Mouse (Mus musculus): Measurements from ENCODE around the gene Mtx1. TPM values are rescaled to one million over a fixed set of nuclear protein-coding genes. Genes with fewer than 3 reads are reported as not detected.

Mtx1 gene
- polyA plus RNA-seq (2017; shearing (Covaris generic)) = 102 TPM

DNA sequence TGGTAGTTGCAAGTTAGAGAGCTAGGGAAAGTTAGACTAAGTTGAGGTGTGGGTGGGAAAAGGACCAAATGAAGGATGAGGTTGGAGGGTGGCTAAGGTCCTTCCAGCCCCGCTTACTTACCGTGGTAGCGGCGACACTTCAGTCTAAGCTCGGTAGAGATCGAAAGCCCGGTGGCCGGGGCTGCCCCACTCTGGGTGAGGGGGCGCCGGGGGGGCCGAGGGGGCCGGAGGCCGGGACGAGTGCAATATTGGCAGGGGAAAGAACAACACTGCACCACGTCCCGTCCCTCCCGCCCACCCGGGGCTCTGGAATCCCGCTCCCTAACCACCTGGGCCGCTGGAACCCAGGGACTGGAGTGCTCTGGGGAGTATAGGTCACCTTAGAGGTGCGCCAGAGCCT is at the start of gene Mtx1:
TSS of gene Mtx1 (minus strand) at position 189 of the 400 bp plus-strand sequence.

DNA sequence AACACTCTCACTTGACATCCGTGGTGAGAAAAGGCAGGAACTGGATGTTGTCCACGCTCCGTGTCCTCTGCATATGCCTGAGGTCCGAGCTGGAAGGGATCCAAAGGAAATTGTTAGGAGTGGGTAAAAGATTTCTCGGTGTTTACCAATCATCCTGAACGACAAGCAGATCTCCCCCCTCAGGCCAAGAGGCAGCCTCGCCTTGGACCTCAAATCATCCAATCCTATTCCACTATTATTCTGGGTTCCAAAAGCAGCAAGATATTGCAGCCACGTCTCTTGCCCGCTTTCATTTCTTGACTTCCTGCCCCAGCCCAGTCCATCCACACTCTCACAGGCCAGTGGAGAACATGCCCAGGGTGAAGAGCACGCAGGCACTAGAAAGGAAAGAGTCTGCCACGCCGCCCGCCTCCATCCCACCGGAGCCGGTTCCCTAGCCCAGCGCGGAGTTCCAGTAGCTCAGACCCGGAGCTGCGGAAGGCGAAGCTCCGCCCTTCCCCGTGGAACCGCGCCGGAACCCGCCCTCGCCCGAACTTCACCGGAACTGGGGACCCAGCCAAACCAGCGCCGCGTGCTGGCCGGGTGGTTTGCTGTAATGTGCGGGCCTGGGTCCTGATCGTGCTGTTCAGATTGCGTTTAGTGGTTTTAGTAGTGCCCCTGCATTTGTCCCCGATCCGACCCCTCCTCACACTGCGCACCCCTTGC is 43.3 kb upstream of the Mtx1 start, which contains the start of gene Slc50a1:
TSS of gene Slc50a1 (minus strand) at position 520 of the 705 bp plus-strand sequence.

DNA sequence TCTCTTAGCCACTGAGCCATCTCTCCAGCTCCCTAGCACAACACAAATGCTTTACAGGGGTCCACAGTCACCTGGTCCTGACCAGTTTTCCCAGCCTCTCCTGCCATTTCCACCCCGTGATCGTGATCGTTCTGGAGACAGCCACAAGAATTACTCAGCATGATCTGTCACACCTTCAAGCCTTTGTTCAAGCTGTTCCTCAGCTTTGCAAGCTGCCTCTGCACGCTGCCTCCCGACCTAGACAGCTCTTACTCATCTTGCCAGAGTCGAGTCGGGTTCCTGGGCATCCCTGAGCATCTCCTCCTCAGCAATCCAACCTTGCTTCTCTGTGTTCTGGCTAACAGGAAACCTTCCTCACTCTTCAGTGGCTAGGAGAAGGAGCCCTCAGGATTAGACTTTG is 32.2 kb upstream of the Mtx1 start, which contains the start of gene Dpm3:
TSS of gene Dpm3 (plus strand) at position 283 of the 400 bp plus-strand sequence.

DNA sequence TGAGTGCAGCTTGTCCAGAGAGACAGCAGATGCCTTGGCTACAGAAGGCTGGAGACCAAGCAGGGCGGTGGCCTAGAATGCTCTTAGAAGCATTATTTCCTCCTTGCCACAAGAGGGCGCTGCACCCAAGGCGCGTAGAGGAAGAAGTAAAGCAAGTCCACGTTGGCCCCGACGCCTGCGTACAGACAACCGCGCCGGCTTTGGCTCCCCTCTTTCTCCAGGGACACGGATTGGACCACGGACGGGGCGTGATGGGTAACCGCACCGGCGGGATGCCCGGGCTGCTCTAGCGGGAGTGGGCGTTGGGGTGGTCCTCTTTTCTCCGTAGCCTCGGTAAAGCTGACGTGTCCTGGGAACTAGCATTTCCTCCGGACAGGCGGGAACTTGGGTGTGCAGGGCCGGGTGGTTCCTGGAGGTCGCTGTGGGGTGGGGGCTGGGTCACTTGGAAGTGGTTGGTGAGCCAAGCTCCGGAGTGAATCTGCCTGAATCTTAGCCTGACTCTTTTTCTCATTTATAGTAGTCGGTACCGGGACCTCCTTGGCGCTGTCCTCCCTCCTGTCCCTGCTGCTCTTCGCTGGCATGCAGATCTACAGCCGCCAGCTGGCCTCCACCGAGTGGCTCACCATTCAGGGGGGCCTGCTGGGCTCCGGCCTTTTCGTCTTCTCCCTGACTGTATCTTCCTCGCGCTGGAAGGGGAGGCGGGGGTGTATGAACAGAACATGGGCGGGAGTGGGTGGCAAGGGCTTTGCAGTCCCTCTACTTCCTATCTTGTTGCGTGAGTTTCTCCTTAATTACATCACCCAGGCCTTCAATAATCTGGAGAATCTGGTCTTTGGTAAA is 19.6 kb upstream of the Mtx1 start, which contains the start of gene Trim46:
TSS of gene Trim46 (minus strand) at position 49 of the 840 bp plus-strand sequence.

DNA sequence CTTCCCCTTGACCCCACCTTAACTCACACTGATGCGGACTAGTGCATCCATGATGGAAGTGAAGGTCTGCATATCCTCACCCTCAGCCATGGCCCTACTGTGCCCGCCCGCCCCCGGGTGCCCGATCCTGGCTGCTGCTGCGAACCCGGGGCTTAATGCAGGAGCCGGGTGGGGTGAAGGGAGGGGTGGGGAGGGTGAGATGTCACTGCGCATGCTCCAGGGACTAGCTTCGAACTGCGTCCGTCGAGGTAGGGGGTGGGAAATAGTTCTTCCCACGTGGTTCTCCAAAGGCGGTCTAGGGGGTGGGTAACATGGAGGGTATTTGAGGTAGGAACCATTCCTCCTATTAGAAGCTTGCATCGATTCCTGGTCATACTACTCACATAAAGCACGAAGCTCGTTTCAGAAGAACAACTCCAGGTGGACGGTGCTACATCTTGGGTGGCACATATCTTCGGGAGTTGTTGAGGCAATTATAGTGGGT is 18.8 kb upstream of the Mtx1 start, which contains the start of gene Krtcap2:
TSS of gene Krtcap2 (plus strand) at position 279 of the 484 bp plus-strand sequence.

DNA sequence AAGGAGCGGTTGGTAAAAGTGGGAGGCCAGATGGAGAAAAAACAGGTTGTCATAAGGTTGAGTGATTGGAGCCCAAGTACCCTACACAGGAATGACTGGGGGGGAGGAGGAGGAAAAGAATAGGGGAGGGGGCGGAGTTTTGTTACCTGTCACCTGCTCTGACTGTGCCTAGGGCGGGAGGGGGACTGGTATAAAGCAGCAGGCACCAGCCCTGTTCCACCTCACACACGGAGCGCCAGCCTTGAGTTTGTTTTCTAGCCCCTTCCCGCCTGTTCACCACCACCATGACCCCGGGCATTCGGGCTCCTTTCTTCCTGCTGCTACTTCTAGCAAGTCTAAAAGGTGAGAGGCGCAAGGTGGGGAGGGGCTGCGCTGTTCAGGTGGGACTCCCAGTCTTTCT is 1.9 kb upstream of the Mtx1 start, which contains the start of gene Muc1:
TSS of gene Muc1 (plus strand) at position 222 of the 400 bp plus-strand sequence.

DNA sequence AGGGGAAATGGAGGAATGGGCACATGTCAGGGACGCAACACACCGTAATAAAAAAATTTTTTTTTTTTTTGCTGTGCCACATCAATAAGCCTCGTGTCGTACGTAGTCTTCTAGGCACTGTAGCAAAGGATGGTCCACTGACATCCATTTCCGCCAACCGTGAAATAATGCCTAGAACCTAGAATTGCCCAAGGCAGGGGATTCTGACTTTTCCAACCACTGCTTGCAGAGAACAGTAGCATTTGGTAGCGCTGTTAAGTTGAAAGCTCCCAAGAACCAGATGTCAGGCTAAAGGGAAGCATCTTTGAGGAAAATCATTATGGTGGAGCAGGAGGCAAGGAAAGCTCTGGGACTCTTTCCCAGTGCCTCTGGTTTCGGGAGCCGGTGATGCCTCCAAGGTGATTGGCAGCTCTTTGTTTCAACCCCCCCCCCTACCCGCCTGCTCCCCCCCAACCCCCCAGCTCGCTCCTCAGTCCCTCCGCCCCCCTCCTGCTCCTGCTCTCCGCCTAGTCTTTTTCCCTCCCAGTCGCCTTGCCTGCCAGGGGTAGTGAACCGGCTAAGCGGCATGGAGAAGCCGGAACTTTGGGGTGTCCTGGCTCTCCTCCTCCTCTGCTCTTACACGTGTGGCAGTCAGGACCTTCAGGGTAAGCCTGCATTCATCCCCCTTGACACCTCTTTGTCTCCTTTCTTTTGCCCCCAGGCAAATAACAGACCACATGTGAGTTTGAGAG is 12.0 kb downstream of the Mtx1 start, which contains the start of gene Thbs3:
TSS of gene Thbs3 (plus strand) at position 500 of the 731 bp plus-strand sequence.

DNA sequence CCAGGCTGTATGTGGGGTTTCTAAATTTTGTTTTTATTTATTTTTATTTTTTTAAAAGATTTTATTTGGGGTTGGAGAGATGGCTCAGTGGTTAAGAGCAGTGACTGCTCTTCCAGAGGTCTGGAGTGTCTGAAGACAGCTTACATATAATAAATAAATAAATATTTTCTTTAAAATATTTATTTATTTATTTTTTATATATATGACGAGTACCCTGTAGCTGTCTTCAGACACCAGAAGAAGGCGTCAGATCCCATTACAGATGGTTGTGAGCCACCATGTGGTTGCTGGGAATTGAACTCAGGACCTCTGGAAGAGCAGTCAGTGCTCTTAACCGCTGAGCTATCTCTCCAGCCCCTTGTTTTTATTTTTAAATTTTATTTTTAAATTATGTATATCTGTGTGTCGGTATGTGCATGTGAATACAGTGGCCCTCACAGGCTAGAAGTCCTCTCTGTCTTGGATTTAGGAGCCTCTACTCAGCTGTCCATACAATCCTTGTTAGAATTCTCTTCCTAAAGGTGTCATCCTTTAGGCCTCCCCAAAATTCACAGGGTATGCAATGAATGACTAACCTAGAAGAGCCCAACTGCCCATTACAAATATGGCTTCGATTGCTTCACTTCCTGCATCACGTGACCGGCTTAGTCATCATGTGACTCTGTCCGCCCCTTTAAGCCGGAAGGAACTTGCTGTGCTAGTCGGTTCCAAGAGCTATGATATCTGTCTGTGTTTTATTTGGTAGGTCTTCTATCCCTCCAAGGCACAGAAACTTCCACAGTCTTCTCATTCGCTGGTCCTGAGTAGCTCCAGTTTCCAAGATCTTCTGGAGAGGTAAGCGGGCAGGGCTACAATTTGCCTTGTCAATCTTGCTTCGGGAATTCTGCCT is 24.4 kb downstream of the Mtx1 start, which contains the start of gene Gba:
TSS of gene Gba (plus strand) at position 676 of the 889 bp plus-strand sequence.

DNA sequence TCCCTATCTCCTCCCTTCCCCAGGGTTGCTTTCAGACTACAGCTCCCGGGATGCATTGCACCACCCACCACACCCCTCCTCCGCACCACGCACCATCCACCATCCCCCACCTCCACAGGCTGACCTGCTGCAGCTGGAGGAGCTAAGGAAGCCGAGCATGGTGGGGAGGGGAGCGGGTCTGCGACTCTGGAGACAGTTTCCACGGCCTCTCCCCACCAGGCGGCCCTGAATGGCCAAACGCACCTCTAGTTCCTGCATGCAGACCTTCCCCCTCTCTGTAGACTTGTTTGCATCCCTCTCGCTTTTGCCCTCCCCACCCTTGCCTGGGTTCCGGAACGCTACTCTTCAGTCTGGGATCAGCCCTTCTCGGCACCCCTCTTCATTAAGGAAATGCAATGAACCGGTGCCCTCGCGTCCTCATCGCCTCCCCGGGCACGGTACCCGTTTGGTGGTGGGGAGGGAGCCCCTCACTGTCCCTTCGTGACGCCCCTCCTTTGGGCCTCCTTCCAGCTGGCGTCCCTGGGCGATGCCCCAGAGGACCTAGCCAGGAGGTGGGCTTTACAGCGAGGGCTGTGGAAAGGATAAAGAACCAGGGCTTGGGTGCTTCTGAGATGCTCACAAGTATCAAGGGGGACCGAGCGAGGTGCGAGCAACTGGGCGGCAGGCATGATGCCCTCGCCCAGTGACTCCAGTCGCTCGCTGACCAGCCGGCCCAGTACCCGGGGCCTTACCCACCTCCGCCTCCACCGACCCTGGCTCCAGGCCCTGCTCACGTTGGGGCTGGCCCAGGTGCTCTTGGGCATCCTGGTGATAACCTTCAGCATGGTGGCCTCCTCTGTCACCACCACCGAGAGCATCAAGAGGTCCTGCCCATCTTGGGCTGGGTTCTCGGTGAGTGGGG is 43.6 kb downstream of the Mtx1 start, which contains the start of gene Fam189b:
TSS of gene Fam189b (plus strand) at position 86 of the 901 bp plus-strand sequence.

DNA sequence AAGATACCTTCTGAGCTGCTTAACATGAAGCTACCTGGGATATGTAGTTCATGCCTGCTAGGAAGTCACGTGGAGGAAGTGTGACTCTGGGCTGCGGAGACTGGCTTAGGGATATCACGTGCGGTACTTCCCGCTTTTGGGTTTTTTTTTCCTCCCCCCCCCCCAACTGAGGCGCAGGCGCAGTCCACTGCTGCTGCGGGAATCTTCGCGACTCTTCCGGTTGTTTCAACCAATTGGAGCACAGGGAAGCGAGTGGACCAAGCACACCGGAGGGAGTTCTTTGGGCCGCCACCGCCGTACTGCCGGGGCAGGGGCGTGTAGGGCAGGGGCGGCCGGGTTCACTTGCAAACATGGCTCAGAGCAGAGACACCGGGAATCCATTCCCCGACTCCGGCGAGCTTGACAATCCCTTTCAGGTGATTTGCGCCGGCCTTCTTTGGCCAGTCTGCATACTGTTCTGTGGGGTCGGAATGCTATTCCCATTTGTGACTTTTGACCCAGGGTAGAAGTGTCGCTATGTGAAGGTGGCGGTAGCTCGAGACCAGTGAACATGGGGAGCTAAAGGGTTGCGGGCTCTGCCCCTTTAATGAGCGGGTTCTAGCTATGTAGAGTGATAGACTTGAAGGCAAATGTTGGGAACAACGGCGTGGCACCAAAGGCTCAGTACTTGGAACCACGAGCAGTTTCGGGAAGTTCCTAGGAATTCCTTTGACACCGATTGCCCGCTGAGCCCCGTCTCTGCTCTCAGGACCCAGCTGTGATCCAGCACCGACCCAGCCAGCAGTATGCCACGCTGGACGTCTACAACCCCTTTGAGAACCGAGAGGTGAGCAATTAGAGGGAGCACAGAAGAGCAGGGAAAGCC is 49.4 kb downstream of the Mtx1 start, which contains the start of gene Scamp3:
TSS of gene Scamp3 (plus strand) at position 232 of the 865 bp plus-strand sequence.

DNA sequence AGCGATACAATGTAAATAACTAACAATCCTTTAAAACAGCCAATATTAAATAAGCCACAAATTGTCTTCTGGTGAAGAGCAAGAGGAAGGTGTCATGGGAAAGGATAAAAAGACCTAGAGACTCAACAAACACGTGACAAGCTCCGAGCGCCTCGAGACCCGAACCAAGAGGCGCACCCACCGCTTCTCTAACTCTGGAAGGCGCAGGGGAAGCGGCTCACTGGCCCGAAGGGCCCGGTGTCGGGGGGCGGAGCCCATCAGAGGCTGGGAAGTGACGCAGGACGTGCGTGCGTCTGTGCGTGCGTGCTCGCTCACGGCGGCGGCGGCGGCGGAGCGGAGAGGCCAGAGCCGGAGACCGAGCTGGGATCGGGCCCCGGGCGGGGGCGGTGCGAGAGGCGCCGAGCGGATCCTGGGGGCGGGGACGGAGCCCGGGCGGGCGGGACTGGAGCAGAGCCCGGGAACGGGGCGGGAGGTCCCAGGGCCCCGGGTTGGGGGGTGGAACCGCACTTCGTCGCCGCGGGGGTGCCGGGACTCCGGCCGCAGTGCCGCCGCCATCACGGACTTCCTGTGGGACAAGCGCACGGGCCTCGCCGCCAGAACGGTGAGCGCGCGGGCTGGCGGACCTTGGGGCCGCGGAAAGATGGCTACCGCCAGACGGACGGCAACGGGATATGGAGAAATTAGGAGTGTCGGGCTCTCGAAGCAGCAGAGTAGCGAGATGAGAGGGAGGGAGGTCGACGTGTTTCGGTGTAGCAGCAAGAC is 62.2 kb downstream of the Mtx1 start, which contains the start of gene Clk2:
TSS of gene Clk2 (plus strand) at position 290 of the 762 bp plus-strand sequence.

DNA sequence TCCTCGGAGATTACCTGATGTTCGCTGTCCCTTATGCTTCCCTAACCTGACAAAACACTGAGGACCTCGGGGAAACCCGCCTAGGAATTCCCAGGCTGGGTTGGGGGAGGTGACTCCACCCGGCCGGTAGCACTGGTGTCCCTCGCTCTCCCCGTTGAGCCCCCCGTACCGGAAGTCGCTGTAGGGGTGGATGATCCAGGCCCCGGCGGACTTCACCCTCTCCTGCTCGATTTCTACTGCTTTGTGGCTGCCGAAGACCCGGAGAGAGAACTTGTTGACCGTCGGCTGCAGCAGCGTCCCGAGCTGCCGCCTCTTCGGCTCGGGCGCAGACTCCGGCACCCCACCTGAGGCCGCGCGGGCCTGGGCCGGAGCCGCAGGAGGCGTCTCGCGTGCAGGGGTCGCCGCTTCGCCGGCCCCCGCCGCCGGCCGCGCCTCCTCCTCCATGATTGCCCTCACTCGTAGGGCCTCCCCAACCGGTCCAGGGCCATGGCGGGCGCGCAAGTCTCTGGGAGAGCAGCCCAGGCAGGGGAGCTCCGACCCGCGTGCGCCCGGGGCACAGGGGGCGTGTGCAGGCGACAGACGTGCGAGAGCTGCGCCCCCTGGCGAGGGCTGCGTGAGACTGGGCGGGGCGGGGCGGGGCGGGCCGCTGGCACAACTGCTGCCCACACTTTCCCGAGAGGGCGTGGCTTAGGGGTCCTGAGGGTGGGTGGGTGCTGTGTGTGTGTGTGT is 67.1 kb downstream of the Mtx1 start, which contains the start of gene Hcn3:
TSS of gene Hcn3 (minus strand) at position 581 of the 729 bp plus-strand sequence.

Other genes starting within 250 kb of the Mtx1 start
- gene Rusc1, start 133.8 kb downstream of the Mtx1 start, polyA plus RNA-seq (2017; shearing (Covaris generic)) = 55.7 TPM
- not detected for gene Gm43738, start 126.0 kb downstream of the Mtx1 start, polyA plus RNA-seq (2017; shearing (Covaris generic))
- 69.4 TPM for gene Fdps, start 125.1 kb downstream of the Mtx1 start, polyA plus RNA-seq (2017; shearing (Covaris generic))
- not detected for gene Pklr, start 90.9 kb downstream of the Mtx1 start, polyA plus RNA-seq (2017; shearing (Covaris generic))
- 2.3 TPM for gene Hcn3, start 66.9 kb downstream of the Mtx1 start, polyA plus RNA-seq (2017; shearing (Covaris generic))
- gene Clk2, start 62.3 kb downstream of the Mtx1 start, polyA plus RNA-seq (2017; shearing (Covaris generic)) = 106 TPM
- 217 TPM for gene Scamp3, start 49.6 kb downstream of the Mtx1 start, polyA plus RNA-seq (2017; shearing (Covaris generic))
- gene Fam189b, start 43.9 kb downstream of the Mtx1 start, polyA plus RNA-seq (2017; shearing (Covaris generic)) = 143 TPM
- gene Gba, start 24.2 kb downstream of the Mtx1 start, polyA plus RNA-seq (2017; shearing (Covaris generic)) = 72.7 TPM
- gene Thbs3, start 11.9 kb downstream of the Mtx1 start, polyA plus RNA-seq (2017; shearing (Covaris generic)) = 1.5 TPM
- not detected for gene Muc1, start 2.0 kb upstream of the Mtx1 start, polyA plus RNA-seq (2017; shearing (Covaris generic))
- 161 TPM for gene Krtcap2, start 18.9 kb upstream of the Mtx1 start, polyA plus RNA-seq (2017; shearing (Covaris generic))
- 1.1 TPM for gene Trim46, start 19.2 kb upstream of the Mtx1 start, polyA plus RNA-seq (2017; shearing (Covaris generic))
- gene Dpm3, start 32.3 kb upstream of the Mtx1 start, polyA plus RNA-seq (2017; shearing (Covaris generic)) = 74.9 TPM
- 189 TPM for gene Slc50a1, start 43.5 kb upstream of the Mtx1 start, polyA plus RNA-seq (2017; shearing (Covaris generic))
- not detected for gene Efna1, start 54.1 kb upstream of the Mtx1 start, polyA plus RNA-seq (2017; shearing (Covaris generic))
- gene Efna3, start 95.9 kb upstream of the Mtx1 start, polyA plus RNA-seq (2017; shearing (Covaris generic)) = not detected
- gene Efna4, start 110.9 kb upstream of the Mtx1 start, polyA plus RNA-seq (2017; shearing (Covaris generic)) = 0.21 TPM
- gene Adam15, start 122.9 kb upstream of the Mtx1 start, polyA plus RNA-seq (2017; shearing (Covaris generic)) = 11.3 TPM
- 0.20 TPM for gene Dcst2, start 134.9 kb upstream of the Mtx1 start, polyA plus RNA-seq (2017; shearing (Covaris generic))
- 0.25 TPM for gene Dcst1, start 138.2 kb upstream of the Mtx1 start, polyA plus RNA-seq (2017; shearing (Covaris generic))
- 14.2 TPM for gene Zbtb7b, start 167.7 kb upstream of the Mtx1 start, polyA plus RNA-seq (2017; shearing (Covaris generic))
- gene Lenep, start 175.7 kb upstream of the Mtx1 start, polyA plus RNA-seq (2017; shearing (Covaris generic)) = 0.31 TPM
- gene Flad1, start 184.8 kb upstream of the Mtx1 start, polyA plus RNA-seq (2017; shearing (Covaris generic)) = 25.3 TPM
- 10.2 TPM for gene Cks1b, start 191.3 kb upstream of the Mtx1 start, polyA plus RNA-seq (2017; shearing (Covaris generic))
- gene Shc1, start 191.4 kb upstream of the Mtx1 start, polyA plus RNA-seq (2017; shearing (Covaris generic)) = 79.2 TPM
- 47.2 TPM for gene Pygo2, start 203.1 kb upstream of the Mtx1 start, polyA plus RNA-seq (2017; shearing (Covaris generic))
- 82.6 TPM for gene Pbxip1, start 209.6 kb upstream of the Mtx1 start, polyA plus RNA-seq (2017; shearing (Covaris generic))
- gene Pmvk, start 227.5 kb upstream of the Mtx1 start, polyA plus RNA-seq (2017; shearing (Covaris generic)) = 9.9 TPM

All from naive thymus-derived CD4-positive, alpha-beta T cell, adult 5 months (primary cell).